Mouse (Mus musculus): ENCODE measurements around the gene Bbx. TPM values are rescaled to one million over a fixed set of nuclear protein-coding genes. Genes with fewer than 3 reads are reported as not detected.

Bbx gene
- total RNA-seq, 4 experiments from 2014 or later: 8.5 to 11.6 (median 9.0) TPM

DNA sequence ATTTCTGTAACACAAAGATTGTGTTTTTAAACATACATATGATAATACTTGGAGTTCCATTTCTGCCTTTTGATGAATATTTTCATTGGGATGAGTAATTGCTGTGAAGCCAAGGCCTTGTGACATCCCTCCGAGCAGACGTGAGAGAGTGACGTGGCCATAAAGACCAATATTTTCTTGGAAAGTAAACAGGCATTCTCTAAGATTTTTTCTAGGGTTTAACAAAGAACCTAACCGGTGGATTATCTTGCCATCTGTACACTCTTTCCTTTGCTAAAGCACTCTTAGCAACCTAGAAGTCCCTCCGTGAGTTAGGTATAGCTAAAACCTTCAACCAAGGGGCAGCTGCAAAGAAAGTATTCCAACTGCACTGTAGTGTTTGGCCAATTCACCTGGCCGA is 32.4 kb downstream of the Bbx start:
- DNase-seq (ENCODE audit: low spot score in 2 of 2): no peak

DNA sequence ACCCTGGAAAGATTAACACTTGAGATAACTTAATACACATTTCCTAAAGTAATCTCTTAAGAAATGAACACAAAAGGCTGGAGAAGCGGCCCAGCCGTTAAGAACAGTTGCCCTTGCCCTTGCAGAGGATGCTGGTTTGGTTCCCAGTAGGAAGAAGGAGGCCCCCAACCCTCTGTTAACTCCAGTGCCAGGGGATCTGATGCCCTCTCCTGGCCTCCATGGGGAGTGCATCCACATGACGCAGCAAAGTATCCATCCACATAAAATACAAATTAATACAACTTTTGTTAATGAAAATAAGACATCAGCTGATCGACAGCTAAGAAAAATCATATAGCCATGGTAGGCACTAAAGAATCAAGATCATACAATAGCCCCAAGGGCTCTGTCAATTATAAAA is 33.6 kb downstream of the Bbx start:
- DNase-seq (ENCODE audit: low spot score in 2 of 2): no peak

DNA sequence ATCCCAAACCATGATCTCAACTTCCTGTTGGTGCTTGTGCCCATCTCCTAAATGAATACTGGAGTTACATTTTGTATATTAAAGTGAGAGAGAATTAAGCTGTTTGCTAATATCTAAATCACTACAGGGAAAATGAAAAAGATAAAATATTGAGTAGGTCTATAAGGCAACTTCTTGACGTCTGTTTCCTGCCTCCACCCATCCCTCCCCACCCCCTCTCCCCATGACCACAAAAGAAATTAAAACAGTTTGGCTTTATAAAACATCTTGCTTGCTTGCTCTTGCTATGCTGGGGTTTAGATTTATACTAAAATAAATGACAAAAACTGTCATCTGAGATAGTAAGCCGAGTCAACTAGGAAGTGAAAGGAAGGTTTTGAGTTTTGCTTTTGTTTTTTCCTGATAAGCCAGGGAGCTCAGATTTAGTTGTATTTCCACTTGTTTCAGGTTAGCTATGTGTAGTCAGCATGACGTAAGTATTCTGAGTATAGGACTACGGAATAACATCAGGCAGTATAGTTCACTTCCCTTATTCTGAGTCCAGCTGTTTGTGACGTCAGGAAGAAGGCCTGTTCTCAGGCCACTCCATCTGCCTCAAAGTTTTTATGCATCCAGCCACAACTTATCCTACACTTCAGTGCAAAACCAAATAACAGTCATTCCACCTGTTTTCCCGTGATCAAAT is 36.1 kb downstream of the Bbx start:
- no peak for DNase-seq (ENCODE audit: low spot score in 2 of 2)

DNA sequence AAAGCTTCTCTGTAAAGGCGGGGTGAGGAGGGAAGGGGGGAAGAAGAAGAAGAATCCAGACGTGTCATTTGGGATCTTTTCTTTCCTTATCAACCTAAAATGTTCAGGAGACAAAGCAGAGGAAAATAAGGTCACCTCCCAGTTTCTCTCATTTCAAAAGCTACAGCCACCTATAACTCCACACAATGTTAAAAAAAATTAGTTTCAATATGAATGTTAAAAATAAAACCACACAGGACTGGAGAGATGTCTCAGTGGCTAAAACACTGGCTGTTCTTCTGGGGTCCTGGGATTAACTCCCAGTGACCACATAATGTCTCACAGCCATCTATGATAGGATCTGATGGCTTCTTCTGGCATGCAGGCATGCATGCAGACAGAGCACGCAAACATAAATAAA is 43.7 kb downstream of the Bbx start:
- DNase-seq (ENCODE audit: low spot score in 2 of 2): no peak

DNA sequence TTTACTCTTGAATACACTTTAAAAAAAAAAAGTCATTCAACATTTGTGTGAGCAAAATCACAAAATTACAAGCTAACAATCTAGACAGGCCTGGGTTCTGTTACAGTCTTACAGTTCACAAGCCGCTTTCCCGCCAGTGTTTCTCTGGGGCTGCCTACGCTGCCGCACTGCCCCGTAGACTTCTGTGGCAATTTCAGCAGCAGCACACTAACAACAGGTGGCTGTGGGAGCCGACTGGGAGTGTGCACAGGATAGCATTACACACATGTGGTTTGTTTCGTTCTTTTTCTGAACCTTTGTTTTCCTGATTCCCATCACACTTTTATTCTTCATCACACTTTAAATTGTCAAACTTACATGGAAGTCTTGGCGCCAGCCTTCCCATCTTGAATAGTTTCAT is 48.6 kb downstream of the Bbx start:
- DNase-seq (ENCODE audit: low spot score in 2 of 2): no peak

DNA sequence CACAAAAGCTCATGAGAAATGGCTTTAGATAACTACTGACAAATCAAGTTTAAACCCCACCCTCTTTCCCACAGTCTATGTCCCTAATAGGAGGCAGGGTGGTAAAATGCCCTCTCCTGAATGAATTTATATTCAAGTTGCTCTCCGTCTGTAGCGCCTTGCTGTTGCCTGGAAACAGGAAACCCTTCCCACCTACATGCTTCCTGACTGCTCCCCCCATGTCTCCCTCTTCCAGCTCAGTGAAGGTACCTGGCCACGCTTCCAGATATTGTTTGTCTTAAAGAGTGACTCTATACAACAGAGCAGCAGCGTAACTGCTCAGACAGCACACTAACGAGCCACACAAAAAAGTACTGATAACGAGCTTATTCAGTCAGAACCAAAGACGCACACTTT is 50.8 kb downstream of the Bbx start:
- no peak for DNase-seq (ENCODE audit: low spot score in 2 of 2)

DNA sequence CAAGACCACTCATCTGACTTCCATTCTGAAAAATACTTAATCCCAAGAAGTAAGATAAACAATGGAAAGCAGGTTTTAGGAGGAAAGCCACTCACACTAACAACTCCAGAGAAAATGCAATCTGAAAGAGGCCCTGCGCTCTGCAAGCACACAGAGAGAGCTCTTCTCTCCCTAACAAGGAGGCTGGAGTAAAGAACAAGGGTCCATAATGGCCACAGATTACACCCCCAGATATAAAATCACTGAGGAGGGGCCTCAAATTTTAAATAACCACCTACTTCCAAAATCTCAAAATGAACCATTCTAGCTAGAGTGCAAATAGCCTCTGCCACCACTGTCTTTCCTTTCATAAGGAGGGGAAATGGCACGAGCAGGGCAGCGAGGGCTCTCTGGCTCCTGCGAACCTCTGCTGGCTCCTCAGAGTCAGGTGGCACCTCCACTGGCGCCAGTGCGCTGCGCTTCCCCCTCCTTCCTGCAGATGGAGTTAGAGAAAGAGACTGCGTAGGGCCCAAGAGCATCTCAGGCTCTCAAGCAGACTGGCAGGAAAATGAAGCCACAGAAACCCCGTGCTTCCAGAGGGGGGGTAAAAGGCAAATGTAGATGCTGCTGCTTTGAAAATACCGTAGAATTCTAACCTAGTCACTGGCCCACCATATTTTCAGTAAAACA is 51.4 kb downstream of the Bbx start:
- peak in 1 of 2 experiments; percentile 6 for DNase-seq (ENCODE audit: low spot score in 2 of 2)

DNA sequence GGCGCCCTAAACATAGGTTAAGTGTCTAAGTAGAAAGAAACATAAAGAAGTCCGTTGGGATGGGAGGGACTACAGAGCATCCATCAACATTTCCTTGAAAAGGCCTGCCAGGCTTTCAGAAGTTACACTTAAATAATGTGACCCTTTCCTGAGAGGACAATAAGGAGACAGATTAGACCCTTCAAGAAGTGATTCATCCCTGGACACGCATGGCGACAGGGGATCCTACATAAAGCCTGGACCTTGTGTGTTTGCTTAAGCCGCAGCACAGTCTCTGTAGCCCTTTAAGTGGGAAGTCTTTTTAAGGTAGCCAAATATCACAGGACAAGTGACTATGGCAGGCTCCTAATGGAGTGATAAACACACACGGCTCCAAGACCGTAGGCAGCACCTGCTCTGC is 52.0 kb downstream of the Bbx start:
- DNase-seq (ENCODE audit: low spot score in 2 of 2): no peak

DNA sequence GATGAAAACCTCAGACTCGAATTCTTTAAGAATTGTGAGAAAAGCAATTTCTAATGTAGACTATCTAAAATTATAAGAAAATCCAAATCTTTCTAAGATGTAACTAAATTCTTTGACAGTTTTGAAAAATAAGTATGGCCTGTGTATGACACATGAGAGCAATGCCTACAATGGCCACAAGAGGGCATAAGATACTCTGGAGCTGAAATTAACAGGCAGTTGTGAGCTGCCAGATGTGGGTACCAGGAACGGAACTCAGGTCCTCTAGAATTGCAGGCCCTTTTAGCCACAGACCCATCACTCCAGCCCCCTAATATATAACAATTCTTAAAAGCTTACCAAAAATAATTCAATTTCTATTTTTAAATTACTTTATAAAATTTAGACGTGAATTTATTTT is 57.6 kb downstream of the Bbx start:
- no peak for DNase-seq (ENCODE audit: low spot score in 2 of 2)

DNA sequence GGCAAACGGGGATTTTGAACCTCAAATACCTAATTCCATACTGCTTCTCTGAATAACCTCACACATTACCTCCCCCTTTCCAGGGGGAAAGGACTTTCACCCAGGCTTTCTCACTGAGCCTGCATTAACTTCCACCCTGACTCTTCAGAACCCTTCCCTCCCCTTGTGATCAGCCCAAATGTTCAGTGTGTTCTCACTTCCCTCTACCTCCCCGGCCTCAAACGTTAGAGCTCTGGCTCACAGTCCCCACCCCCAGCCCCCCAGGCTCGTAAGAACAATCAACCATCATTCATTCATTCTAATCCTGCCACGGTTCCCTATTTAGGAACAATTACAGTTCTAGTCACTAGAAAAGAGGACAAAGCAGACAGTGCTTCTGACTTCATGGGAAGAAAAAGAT is 58.5 kb downstream of the Bbx start:
- no peak for DNase-seq (ENCODE audit: low spot score in 2 of 2)

DNA sequence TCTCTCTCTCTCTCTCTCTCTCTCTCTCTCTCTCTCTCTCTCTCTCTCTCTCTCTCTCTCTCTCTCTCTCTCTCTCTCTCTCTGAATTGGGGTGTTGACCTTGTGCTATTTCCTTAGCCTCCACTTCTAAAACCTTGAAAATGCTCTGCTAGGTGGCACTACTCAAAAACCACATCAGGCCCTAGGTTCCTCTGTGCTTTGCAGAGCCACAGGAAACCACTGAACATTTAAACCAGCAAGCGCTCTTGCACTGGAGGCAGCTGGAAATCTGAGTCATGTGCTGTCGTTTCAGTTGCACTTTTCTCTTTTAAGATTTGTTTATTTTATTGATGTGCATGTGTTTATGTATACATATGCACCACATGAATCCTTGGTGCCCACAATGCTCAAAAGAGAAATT is 59.6 kb downstream of the Bbx start:
- DNase-seq (ENCODE audit: low spot score in 2 of 2): no peak

DNA sequence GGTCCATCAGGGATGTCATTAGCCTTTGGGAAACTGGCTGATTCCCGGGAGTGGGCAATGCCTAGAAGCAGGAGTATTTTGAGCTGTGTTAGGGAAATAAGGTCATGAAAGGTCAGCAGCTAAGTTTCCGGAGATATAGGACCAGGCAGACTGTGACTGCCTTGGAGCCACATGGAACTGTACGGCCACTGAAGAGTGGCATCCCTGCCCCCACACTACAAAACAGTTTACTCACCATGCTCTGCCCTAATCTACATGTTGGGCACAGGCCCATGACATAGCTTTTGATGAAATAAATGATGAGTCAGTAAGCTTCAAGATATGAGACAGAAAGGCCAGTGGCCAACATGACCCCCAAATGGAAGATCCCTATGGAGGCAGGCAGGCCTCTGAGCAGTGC is 60.7 kb downstream of the Bbx start:
- DNase-seq (ENCODE audit: low spot score in 2 of 2): no peak

DNA sequence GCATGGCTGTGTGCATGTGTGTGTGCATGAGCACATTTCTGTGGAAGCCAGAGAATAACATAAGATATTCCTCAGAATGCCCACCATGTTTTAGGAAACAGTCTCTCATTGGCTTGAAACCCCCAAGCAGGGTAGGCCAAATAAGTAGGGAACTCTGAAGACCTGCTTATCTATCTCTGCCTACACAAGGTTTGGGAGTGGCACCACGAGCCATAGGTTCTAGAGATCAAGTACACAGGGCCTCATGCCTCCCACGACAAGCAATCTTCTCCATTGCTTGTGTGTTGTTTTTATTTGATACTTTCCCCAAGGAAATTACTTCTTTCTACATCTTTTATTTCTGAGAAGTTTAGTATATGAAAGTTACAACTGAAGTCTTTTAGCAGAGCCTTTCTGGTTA is 61.8 kb downstream of the Bbx start:
- DNase-seq (ENCODE audit: low spot score in 2 of 2): no peak

DNA sequence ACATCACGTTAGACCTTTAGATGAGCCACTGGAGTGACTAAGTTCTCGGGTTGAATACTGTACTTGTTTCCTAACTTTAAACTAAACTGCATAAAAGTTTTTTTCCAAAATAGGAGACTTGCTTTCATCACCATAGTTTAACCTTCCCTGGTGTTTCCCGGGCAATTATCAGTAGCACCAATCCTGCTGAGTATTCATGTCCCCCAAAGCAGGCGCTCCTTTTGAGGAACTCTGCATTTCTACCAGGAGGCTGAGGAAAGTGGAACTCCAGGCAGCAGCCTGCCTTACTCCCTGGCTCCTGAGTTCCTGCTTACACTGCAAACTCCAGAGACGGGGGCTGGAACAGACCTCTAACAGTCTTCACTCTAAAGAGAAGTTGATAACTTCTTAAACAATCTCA is 65.6 kb downstream of the Bbx start:
- DNase-seq (ENCODE audit: low spot score in 2 of 2): no peak

DNA sequence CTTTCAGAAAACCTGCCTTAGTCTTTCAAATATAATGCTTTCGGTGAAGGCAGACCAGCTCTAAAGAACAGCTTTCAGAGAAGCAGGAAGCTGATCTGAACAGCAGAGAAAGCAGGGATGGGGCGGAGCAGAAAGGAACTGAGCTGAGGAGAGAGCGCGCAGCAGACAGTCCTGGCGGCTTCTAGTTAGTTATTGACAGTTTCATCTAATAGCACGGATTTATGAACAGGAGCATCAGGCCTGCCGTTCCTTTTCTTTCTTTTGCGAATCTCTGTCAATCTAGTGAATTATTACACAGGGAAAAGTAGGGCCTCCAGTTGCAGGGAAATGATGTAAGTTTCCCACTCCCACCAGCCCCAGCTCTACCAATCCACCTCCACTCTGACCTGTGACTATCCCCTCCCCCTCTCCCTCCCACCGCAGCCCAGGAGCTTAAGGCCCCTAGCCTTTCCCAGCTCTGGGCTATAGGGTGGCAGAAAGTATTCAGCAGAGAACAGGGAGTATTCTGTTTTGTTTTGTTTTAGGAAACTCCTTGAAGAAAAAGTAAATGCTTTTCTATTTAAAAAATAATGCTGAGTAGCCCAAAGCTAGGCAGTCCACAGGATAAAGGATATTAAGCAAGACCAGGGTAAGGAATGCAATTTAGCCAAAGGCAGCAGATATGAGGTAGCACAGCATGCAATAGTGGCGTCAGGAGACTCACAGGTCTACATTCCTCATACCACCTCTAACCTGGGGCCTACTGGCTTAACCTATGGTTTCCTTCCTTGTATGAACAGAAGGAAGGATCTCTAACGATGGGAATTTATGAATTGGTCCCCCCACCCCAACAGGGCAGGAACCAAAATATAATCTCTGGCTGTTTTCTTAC is 67.8 kb downstream of the Bbx start:
- DNase-seq (ENCODE audit: low spot score in 2 of 2): no peak

DNA sequence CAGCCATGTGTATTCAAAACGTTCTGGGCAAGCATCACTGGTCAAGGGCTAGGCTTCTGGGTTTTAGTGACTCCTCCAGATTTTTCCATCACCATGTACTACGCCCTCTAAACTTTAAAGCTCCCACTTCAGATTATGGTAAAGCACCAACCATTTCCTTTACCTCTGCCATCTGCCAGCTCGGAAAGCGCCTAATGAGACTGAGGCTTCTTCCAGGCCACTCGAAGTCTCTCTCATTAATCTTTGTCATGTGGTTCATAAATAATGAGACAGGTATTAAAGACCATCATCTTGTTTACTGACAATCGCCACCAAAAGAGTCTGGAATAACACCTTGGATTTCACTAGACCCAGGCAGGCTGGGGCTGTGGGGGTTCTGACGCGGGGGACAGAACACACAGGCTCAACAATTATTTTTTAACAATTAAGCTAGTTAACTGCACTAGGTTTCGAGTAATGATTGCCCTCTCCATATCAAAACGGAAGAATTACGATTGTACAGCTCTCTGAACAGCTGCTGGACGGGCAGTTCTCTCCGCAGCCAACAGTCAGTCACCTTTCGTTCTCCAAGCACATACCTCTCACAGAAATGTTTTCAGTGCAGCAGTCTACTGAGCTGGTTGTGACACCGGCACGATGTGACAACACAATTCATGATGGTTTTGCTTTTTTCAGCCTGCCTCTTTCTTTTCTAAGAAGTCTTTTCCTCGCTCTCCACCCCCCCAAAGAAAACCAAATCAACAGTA is 68.6 kb downstream of the Bbx start:
- no peak for DNase-seq (ENCODE audit: low spot score in 2 of 2)

DNA sequence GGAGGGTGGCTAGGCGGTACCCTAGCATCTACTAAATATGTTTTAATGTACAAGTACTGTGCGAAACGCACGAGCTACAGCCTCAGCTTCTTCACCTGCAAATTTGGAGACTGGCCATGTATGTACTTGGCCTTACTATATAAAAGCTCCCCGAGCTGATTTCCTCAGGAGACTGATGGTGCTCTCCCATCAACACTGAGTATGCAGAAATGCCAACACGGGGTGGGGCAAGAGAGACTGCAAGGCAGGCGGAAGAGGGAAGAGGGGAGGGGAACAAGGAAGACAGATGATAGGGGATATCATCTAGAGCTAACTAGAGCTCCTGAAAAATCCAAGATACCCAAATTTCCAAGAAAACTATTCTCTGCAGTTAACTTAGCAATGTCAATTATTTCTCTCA is 71.6 kb downstream of the Bbx start:
- DNase-seq (ENCODE audit: low spot score in 2 of 2): no peak

DNA sequence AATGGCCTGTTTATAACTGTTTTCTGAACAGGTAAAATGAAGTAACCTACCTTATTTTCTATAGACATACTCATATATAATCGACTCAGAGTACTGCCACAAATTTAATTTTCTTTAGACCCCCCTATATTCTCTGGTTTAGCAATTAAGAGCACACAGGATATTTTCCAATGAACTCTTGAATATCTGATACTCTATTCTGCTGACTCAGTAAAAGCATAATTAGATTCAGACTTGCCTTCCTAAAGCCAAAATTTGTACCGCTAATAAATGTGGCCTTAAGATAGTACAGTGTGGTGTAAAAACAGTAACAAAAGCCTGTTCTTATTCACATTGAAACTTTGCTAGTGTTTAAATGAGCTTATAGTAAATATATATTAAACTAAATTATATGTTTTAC is 102.5 kb downstream of the Bbx start:
- no peak for DNase-seq (ENCODE audit: low spot score in 2 of 2)

DNA sequence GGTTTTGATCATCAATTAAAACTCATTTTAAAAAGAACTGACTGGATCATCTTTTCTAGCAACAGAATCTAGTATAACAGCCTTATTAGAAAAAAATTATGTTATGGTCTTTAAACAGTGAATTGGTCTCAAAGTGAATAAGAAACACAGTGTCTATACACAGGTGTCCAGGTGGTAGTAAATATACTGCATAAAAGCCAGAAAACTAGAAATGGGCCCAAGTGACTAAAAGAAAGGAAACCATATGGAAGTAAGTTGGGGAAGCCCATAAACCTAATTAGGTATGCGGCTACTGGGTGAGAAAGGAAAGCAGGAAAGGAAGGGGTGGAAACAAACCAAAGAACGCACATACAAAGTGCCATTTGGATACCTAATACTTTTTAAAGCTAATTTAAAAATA is 107.4 kb downstream of the Bbx start:
- no peak for DNase-seq (ENCODE audit: low spot score in 2 of 2)

DNA sequence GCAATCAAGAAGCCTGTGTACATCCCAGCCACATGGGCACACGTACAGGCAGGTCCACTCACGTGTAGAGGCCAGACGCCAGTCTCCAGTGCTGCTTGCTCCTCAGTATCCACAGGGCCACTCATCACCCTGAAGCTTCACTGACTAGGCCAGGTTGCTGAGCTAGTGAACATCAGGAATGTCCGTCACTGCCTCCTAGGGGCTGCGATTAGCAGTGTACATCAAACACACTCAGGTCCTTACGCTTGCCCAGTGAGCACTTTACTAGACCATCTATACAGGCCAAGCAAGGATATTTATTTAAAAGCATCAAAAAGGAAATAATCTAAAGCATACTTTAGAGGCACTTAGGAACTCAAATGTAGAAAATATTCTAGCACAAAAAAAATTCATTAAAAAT is 107.9 kb downstream of the Bbx start:
- no peak for DNase-seq (ENCODE audit: low spot score in 2 of 2)

DNA sequence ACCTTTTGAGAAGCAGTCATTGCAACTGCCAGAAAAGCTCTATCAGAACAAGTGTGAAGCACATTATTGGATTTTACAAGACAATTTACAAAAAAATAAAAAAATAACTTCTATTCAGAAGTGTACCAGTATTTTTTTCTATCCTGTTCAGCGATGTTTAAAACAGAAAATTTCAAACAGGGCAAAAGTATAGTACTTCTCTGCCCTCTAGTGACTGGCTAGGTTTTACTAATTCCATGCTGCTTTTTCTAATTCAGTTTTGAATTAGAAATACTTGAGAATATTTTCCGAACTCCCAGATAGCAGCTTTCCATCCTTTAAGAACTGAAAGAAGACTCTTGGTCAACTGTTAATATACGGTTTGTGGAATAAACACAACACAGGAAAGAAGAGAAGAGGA is 110.8 kb downstream of the Bbx start:
- no peak for DNase-seq (ENCODE audit: low spot score in 2 of 2)

DNA sequence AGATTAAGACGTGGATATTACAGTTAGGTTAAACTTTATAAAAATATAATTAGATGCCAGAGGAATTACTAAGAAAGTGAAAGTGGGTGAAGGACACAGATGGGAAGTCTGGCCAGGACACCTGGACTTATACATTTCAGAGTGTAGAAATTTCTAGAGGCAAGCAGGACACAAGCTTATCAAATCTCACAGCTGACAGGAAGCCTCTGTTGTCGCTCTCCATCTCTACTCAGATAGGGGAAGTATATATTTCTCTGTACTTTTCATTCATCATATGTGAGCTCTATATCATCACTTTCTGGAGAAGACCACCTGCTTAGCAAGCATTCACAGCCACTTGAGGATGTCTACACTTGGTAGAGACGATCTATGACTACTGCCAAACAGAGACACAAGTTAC is 113.9 kb downstream of the Bbx start:
- DNase-seq (ENCODE audit: low spot score in 2 of 2): no peak
